Mouse (Mus musculus) spleen, adult 2 months (tissue): ENCODE measurements around the gene Spata16. TPM values are rescaled to one million over a fixed set of nuclear protein-coding genes. Genes with fewer than 3 reads are reported as not detected.

Experiments
- DNase-seq, 2 experiments: peaks; one replicate each; pipeline versions ENCODE4 v3.0.0 to v3.0.0-alpha.2; 2012 to 2021; ENCODE audit warnings: low spot score in 2 of 2, low read depth in 1 of 2
- H3K27ac ChIP-seq: fragments of 200-500 bp; 2 replicates; pipeline ENCODE4 v1.5.1; 2012; ENCODE audit warnings: low read length, inconsistent platforms; ENCODE audit not compliant: insufficient read depth
- H3K27me3 ChIP-seq: fragments of 200-500 bp; 2 replicates; pipeline ENCODE4 v1.6.1; 2012; ENCODE audit warnings: mild to moderate bottlenecking, moderate library complexity, low read length, inconsistent platforms; ENCODE audit not compliant: control insufficient read depth, insufficient read depth
- H3K36me3 ChIP-seq: fragments of 200-500 bp; 2 replicates; pipeline ENCODE4 v1.6.1; 2012; ENCODE audit warnings: mild to moderate bottlenecking, low read length, inconsistent platforms; ENCODE audit not compliant: control insufficient read depth, insufficient read depth
- H3K4me1 ChIP-seq: fragments of 200-500 bp; 2 replicates; pipeline ENCODE4 v1.6.1; 2011; ENCODE audit warnings: inconsistent platforms; ENCODE audit not compliant: control insufficient read depth, insufficient read depth, insufficient read length
- H3K4me3 ChIP-seq: fragments of 200-500 bp; 2 replicates; pipeline ENCODE4 v1.5.1; 2011; ENCODE audit warnings: mild to moderate bottlenecking, inconsistent platforms; ENCODE audit not compliant: insufficient read depth, insufficient read length; ENCODE audit errors: extremely low read depth
- CTCF ChIP-seq: fragments of 200-500 bp; IDR thresholded peaks from 2 replicates; pipeline ENCODE4 v1.5.1; 2011; ENCODE audit warnings: mild to moderate bottlenecking, inconsistent platforms; ENCODE audit not compliant: insufficient read depth, insufficient read length, insufficient replicate concordance; ENCODE audit errors: extremely low read depth
- POLR2A ChIP-seq: fragments of 200-500 bp; IDR thresholded peaks from 2 replicates; pipeline ENCODE4 v1.6.1; 2011; ENCODE audit warnings: low read depth, low read length, inconsistent platforms
- WGBS: fragments of 180-500 bp; shearing (Covaris S2); methylation state at CpG from one replicate; pipeline ENCODE4 v1.1.7; 2018; 5-methylcytosine and 5-hydroxymethylcytosine counted together
- polyA plus RNA-seq: library from polyadenylated mRNA; depleted of rRNA; stranded (reverse); fragments of >200 nt; gene quantifications from 2 replicates; pipeline ENCODE4 v1.2.3, GENCODE M21; 2012

The Spata16 gene
- polyA plus RNA-seq, 1 experiment: not detected

GRCm38 (mm10) chr3:26850207-26850606 is 212.8 kb downstream of the Spata16 start:
- Histone ChIP-seq H3K27ac (no peak overlapping the region), H3K36me3 (no peaks in the 10 kb centered on the region), H3K27me3 (no peaks in the 10 kb centered on the region), H3K4me1 (no peaks in the 10 kb centered on the region), H3K4me3 (no peak overlapping the region)
- no peak for DNase-seq
- no peak for TF ChIP-seq POLR2A
- no peak for TF ChIP-seq CTCF

- TF ChIP-seq CTCF: no peak
- TF ChIP-seq POLR2A: no peak
- Histone ChIP-seq H3K4me3 (no peak overlapping the region), H3K27ac (no peak overlapping the region), H3K27me3 (no peaks in the 10 kb centered on the region), H3K36me3 (no peaks in the 10 kb centered on the region), H3K4me1 (no peaks in the 10 kb centered on the region)
- no peak for DNase-seq
- 81% methylated on average over 9 of the region's 9 CpGs for WGBS
Measured at GRCm38 (mm10) chr3:26850691-26851563, 213.5 kb downstream of the Spata16 start.

GRCm38 (mm10) chr3:26853557-26853956 is 216.1 kb downstream of the Spata16 start:
- Histone ChIP-seq H3K36me3 (no peaks in the 10 kb centered on the region), H3K27ac (no peak overlapping the region), H3K27me3 (no peaks in the 10 kb centered on the region), H3K4me1 (no peaks in the 10 kb centered on the region), H3K4me3 (no peak overlapping the region)
- WGBS: 83% methylated on average over 5 of the region's 5 CpGs
- no peak for DNase-seq
- no peak for TF ChIP-seq POLR2A
- TF ChIP-seq CTCF: no peak

- no peak for TF ChIP-seq POLR2A
- TF ChIP-seq CTCF: no peak
- H3K27ac ChIP-seq: no peak overlapping the region
- 77% methylated on average over 2 of the region's 2 CpGs for WGBS
Measured at GRCm38 (mm10) chr3:26874706-26875105, 237.3 kb downstream of the Spata16 start.

GRCm38 (mm10) chr3:26877291-26877690 is 239.9 kb downstream of the Spata16 start:
- no peak for TF ChIP-seq POLR2A
- TF ChIP-seq CTCF: no peak
- 69% methylated on average over 2 of the region's 2 CpGs for WGBS
- no peaks in the 10 kb centered on the region for H3K4me1 ChIP-seq
- H3K4me3 ChIP-seq: no peak overlapping the region
- no peaks in the 10 kb centered on the region for H3K36me3 ChIP-seq
- no peak for DNase-seq
- H3K27me3 ChIP-seq: no peaks in the 10 kb centered on the region
- no peak overlapping the region for H3K27ac ChIP-seq

More at GRCm38 (mm10) chr3:26874706-26875105, 237.3 kb downstream of the Spata16 start:
- Histone ChIP-seq H3K36me3 (no peaks in the 10 kb centered on the region), H3K4me1 (no peaks in the 10 kb centered on the region), H3K27me3 (no peaks in the 10 kb centered on the region), H3K4me3 (no peak overlapping the region)
- no peak for DNase-seq

GRCm38 (mm10) chr3:26916607-26917006 is 279.2 kb downstream of the Spata16 start:
- 56% methylated on average over 1 of the region's 1 CpGs for WGBS
- Histone ChIP-seq H3K27ac (no peak overlapping the region), H3K4me3 (no peak overlapping the region), H3K4me1 (no peaks in the 10 kb centered on the region), H3K27me3 (no peaks in the 10 kb centered on the region), H3K36me3 (no peaks in the 10 kb centered on the region)
- DNase-seq: no peak
- TF ChIP-seq CTCF (no peak), POLR2A (no peak)

GRCm38 (mm10) chr3:26920986-26921385 is 283.6 kb downstream of the Spata16 start:
- no peaks in the 10 kb centered on the region for H3K27me3 ChIP-seq
- no peak for DNase-seq
- H3K36me3 ChIP-seq: no peaks in the 10 kb centered on the region
- WGBS: 43% methylated on average over 7 of the region's 7 CpGs
- no peaks in the 10 kb centered on the region for H3K4me1 ChIP-seq
- H3K4me3 ChIP-seq: no peak overlapping the region
- H3K27ac ChIP-seq: no peak overlapping the region
- TF ChIP-seq CTCF: no peak
- TF ChIP-seq POLR2A: no peak
